Mouse (Mus musculus): Measurements from ENCODE around the gene Enkur.
A peak's percentile ranks its signal among the peaks of the same experiment; 100 is the strongest.
"Not testable (repeated sequence)": the region's sequence is repeated elsewhere in the genome, so short reads cannot be mapped to it uniquely, and the experiment has no call there.

Enkur gene

DNA sequence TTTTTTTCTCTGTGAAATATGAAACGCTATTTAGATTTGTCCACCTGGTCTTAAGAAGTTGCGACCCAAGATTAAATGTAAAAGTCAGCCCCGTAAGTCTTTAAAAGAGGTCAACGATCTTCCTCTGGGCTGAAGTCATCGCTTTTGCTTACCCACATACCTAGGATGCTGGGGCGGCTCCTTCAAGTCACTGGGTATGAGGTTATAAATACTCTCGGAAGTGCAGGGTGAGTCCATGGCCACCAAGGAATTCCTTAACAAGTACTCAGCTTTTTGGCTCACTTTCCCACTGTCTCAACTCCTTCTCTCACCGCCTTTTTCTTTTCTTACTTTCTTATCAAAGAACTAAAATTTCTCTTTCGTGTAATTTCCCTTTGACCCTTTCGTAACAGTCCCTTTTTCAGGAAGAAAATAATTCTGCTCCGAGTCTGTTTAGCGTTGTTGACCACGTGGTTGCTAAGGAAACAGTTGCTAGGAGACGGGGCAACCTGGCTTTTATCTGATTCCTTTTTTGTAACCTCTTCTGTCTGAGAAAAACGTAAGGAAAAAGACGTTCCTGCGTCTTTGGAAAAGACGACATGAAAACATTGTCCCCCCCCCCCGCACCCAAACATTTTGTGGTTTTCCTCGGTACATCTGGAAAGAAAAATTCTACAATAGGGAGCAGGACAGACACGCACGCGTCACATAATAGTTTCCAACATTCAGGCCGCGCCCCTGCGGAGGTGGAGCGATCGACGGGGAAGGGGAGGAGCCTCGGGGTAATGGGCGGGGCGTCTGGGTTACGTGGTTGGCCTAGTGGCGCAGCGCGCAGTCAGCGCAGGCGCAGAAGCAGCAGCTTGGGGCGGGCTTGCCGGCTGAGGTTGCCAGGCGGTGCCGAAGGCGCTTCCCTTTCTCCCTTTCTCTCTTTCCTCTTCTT, at the start of gene Enkur, which contains the start of gene Thnsl1:
TSS of gene Enkur (minus strand) at position 454 of the 919 bp plus-strand sequence.
TSS of gene Thnsl1 (plus strand) at position 813 of the 919 bp plus-strand sequence.
- peak; percentile 98 to 100 for DNase-seq (ENCODE audit: low read depth in 1 of 2, low spot score in 2 of 2)

DNA sequence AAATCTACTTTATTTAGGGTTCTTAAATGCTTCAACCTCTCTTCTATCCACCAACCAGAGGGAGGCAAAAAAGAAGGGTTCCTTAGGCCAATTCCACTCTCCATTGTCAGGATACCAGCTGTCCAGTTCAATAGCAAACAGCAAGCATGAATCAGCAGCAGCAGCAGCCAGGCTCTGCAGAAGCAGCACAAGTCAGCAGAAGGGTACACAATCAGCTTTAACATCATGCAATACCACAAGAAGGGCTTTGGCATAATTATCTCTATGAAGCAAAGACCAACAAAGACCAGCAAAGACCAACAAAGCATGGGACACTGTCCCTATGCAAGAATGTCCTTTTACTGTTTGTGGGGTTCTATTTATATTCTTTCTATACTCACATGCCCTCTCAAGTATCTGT, 49.1 kb upstream of the Enkur start:
- no peak for DNase-seq (ENCODE audit: low read depth in 1 of 2, low spot score in 2 of 2)

DNA sequence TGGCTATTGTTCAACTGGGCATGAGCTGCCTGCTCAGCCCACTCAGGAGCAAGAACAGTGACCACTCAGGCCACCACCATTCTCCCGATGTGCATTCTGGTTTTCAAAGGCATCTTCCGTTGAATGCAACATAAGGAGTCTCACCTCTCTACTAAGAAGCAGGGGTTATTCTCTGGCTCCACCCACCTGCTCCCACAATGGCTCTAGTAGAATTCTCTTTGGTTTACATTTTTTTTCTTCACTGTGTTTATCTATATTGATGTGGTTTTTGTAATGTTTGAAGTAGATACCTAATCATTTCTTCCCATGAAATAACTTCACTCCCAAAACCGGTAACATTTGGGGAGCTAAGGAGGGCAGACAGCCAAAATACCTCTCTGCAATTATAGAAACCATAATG, 48.5 kb upstream of the Enkur start:
- DNase-seq (ENCODE audit: low read depth in 1 of 2, low spot score in 2 of 2): no peak

GRCm38 (mm10) chr2:21245477-21246102, 40.4 kb upstream of the Enkur start:
- no peak for DNase-seq (ENCODE audit: low read depth in 1 of 2, low spot score in 2 of 2)

GRCm38 (mm10) chr2:21244986-21245385, 39.8 kb upstream of the Enkur start:
- DNase-seq (ENCODE audit: low read depth in 1 of 2, low spot score in 2 of 2): no peak

GRCm38 (mm10) chr2:21244104-21244503, 38.9 kb upstream of the Enkur start:
- not testable (repeated sequence) for DNase-seq (ENCODE audit: low read depth in 1 of 2, low spot score in 2 of 2)

- no peak for DNase-seq (ENCODE audit: low read depth in 1 of 2, low spot score in 2 of 2)
Observed at GRCm38 (mm10) chr2:21236846-21237245, 31.7 kb upstream of the Enkur start.

- DNase-seq (ENCODE audit: low read depth in 1 of 2, low spot score in 2 of 2): no peak
Observed at GRCm38 (mm10) chr2:21235844-21236386, 30.8 kb upstream of the Enkur start.

- no peak for DNase-seq (ENCODE audit: low read depth in 1 of 2, low spot score in 2 of 2)
Observed at GRCm38 (mm10) chr2:21234871-21235648, 29.9 kb upstream of the Enkur start.

DNA sequence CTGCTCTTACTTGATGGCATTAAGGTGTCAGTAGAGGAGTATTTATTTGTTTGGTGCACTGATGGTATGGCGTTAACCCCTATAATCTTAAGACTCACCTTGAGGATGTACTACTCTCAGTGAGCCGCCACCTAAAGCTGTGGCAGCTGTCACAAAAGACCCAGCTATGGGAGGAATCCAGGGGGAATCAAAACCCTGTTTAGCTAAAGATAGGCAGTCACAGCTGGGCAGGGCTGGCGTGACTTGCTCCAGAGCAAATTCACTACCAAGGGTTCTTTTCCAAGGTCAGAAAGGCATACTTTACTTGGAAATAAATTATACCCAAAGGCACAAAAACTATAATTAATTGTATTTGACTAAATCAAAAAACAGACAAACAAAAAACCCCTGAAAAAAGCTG, 26.0 kb upstream of the Enkur start:
- no peak for DNase-seq (ENCODE audit: low read depth in 1 of 2, low spot score in 2 of 2)

DNA sequence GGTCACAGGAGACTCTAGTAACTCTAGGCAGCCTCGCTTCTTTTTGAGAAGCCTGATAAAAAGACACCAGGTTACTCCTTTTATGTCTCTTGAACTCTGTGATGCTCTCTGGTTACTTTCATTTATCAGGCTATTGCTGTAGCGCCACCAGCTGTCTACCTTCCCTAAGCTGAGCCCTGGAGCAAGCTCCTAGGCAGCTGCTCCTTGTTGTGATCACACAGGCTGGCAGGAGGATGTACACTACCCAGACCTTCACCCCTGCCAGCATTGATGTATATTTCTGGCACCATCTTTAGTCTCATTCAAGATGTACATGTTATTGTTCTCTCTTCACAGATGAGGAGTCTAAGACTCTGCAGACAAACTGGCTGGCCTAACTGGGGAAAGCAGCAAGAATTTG, 25.1 kb upstream of the Enkur start:
- DNase-seq (ENCODE audit: low read depth in 1 of 2, low spot score in 2 of 2): no peak

DNA sequence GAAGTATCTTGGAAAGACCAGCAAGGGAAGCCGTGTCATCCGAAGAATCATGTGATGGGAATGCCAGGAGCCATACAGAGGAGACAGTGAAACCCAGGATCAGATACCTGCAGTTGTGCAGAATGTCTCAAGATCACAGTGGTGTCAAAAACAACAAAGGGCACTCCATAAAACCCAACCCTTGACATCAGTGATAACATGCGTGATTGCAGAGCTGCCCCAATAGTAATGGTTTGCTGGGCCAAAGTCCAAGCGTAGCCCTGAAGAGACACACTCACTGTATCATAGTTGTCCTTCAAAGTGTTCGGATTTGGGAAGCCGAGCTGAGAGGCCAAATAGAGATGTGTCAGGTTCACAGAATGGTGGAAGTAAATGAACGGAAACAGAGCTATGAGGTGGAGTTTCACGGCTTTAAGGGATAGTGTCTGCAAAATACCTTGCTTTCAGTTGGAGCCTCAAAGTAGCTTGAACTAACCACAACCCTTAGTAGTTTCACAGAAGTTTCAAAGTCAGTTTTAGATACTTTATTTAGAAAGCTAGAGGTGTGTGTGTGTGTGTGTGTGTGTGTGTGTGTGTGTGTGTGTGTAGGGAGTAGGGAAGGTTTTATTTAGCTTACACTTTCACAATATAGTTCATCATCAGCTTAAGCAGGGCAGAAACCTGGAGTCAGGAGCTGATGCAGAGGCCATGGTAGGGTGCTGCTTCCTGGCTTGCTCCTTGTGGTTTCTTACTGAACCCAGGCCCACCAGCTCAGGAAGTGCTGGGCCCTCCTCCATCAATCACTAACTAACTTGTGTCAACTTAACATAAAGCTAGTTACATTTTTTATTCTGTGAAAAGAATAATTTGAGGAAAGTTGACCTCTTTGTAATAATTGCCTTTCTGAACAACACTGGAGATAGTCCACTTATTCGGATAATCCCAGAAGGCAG, 17.6 kb upstream of the Enkur start:
- no peak for DNase-seq (ENCODE audit: low read depth in 1 of 2, low spot score in 2 of 2)

DNA sequence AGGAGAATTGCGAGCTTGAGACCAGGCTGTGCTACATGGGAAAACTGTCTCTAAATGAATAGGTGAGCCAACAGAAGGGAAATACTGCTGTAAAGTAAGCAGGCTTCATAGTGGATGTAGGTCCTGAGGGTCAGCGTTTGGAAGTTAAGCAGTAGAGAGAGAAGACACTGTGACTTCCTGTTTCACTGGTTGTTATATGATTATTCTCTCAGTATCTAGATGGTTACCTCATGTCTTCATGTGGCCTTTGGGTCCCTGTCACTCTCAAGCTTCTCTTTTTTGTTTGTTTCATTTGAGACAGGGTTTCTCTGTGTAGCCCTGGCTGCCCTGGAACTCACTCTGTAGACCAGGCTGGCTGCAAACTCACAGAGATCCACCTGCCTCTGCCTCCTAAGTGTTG, 10.1 kb upstream of the Enkur start:
- no peak for DNase-seq (ENCODE audit: low read depth in 1 of 2, low spot score in 2 of 2)

DNA sequence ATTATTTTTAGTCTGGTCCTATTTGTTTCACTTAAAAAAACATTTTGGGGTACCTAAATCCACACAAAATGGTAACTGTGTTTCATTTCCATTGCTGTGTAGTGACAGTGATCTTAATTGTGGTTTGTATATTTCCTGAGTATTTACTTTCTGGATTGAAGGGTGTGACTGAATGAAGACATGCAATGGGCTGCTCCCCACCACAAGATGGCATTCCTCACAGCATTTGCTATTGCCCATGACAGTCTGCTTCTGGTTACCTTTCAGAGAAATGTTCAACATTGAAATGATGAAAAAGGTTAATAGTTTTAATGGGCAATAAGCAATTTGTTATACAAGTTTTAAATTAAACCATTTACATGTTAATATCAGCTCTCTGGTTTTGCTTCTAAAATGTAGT, 9.2 kb upstream of the Enkur start:
- DNase-seq (ENCODE audit: low read depth in 1 of 2, low spot score in 2 of 2): no peak

DNA sequence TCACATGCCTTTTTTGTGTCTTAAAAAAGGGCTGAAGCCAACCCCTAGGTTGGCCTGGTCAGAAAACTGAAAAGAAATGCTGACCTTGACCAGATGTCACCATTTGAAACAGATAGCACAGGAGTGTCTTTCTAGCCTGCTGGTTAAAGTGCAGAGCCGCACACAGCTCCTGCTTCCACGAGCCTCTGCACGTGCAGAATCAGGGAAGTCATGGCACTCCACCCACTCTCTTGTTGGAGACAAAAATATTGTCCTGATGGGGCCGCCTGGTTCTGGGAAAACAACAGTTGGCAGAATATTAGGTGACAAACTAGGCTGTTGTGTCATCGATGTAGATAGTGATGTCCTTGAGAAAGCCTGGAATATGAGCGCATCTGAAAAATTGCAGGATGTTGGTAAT, 6.2 kb upstream of the Enkur start:
- no peak for DNase-seq (ENCODE audit: low read depth in 1 of 2, low spot score in 2 of 2)

- no peak for DNase-seq (ENCODE audit: low read depth in 1 of 2, low spot score in 2 of 2)
Observed at GRCm38 (mm10) chr2:21206278-21206677, 1.1 kb upstream of the Enkur start.

DNA sequence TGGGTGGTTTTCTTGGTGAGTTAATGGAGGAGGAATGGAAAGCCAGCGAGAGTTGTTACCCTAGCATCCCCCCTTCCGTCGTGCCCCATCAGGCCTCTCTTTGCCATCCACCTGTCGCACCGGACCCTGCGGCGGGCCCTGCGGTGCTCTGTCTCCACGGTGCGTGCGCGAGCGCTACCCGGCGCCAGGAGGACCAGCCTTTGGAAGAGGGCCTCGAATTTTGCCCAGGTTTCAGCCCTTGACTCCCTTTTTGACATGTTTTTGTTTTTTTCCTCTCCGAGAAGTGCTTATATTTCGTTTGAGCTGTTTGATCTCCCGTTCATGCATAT, 630 bp upstream of the Enkur start:
- no peak for DNase-seq (ENCODE audit: low read depth in 1 of 2, low spot score in 2 of 2)

DNA sequence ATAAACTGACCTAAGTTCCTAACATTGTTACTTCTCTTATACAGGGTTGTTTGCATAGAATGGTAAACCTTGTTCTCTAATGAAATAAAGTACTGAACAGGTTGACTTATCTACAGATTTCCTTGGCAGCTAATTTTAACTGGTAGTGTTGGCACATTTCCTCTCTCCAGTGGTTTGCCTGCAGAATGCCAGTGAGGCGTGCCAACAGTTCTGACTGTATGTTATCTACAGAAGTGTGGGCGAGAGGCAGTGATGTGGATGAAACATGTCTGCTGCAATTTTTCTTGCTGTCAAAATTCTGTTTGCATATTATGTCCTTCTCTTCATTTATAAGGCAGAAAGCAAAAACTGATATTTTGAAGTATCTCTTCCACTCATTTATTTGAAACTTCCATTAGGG, 2.4 kb downstream of the Enkur start:
- no peak for DNase-seq (ENCODE audit: low read depth in 1 of 2, low spot score in 2 of 2)

GRCm38 (mm10) chr2:21199051-21199450, 6.1 kb downstream of the Enkur start:
- DNase-seq (ENCODE audit: low read depth in 1 of 2, low spot score in 2 of 2): no peak

- DNase-seq (ENCODE audit: low read depth in 1 of 2, low spot score in 2 of 2): no peak
Observed at GRCm38 (mm10) chr2:21195233-21195632, 9.9 kb downstream of the Enkur start.
